Mouse (Mus musculus): ENCODE measurements around the gene Rell1. TPM values are rescaled to one million over a fixed set of nuclear protein-coding genes. Genes with fewer than 3 reads are reported as not detected.
A peak's percentile ranks its signal among the peaks of the same experiment; 100 is the strongest.

Rell1 gene
- polyA plus RNA-seq, 1 experiment from 2014 or later, result 28.1 TPM

GRCm38 (mm10) chr5:63886292-63886691, 82.4 kb downstream of the Rell1 start:
- H3K27me3 ChIP-seq (ENCODE audit: insufficient read depth, low read length), result no peaks in the 10 kb centered on the region
- no peaks in the 10 kb centered on the region for H3K9me3 ChIP-seq (ENCODE audit: low read length)
- WGBS, result 85% methylated on average over 5 of the region's 5 CpGs
- no peak overlapping the region for H3K9ac ChIP-seq (replicated peaks; ENCODE audit: low read length)
- ATAC-seq (ENCODE audit: low FRiP score, low TSS enrichment), result 0 out of 2 replicates have a peak, but pooled peaks have one; percentile 22
- H3K4me2 ChIP-seq (replicated peaks; ENCODE audit: low read depth, low read length), result no peak overlapping the region
- no peak overlapping the region for H3K4me3 ChIP-seq (ENCODE audit: low read length)
- no peak overlapping the region for H3K27ac ChIP-seq (ENCODE audit: low read length)
- H3K36me3 ChIP-seq (ENCODE audit: insufficient read depth, low read length), result peaks cover 4% of the 10 kb centered on the region; the same call in 1 of the 2 replicates
- no peaks in the 10 kb centered on the region for H3K4me1 ChIP-seq (ENCODE audit: insufficient read depth, low read length)

GRCm38 (mm10) chr5:63879026-63879425, 89.7 kb downstream of the Rell1 start:
- no peak overlapping the region for H3K4me2 ChIP-seq (replicated peaks; ENCODE audit: low read depth, low read length)
- no peak overlapping the region for H3K4me3 ChIP-seq (ENCODE audit: low read length)
- H3K9ac ChIP-seq (replicated peaks; ENCODE audit: low read length), result no peak overlapping the region
- no peaks in the 10 kb centered on the region for H3K36me3 ChIP-seq (ENCODE audit: insufficient read depth, low read length)
- no peak for ATAC-seq (ENCODE audit: low FRiP score, low TSS enrichment)
- WGBS, result 79% methylated on average over 10 of the region's 10 CpGs
- no peaks in the 10 kb centered on the region for H3K27me3 ChIP-seq (ENCODE audit: insufficient read depth, low read length)
- H3K27ac ChIP-seq (ENCODE audit: low read length), result no peak overlapping the region
- H3K9me3 ChIP-seq (ENCODE audit: low read length), result no peaks in the 10 kb centered on the region
- H3K4me1 ChIP-seq (ENCODE audit: insufficient read depth, low read length), result peaks cover 26% of the 10 kb centered on the region

- H3K9ac ChIP-seq (replicated peaks; ENCODE audit: low read length), result no peak overlapping the region
- 76% methylated on average over 4 of the region's 4 CpGs for WGBS
- H3K9me3 ChIP-seq (ENCODE audit: low read length), result no peaks in the 10 kb centered on the region
- H3K4me1 ChIP-seq (ENCODE audit: insufficient read depth, low read length), result peaks cover 31% of the 10 kb centered on the region
- H3K4me3 ChIP-seq (ENCODE audit: low read length), result no peak overlapping the region
- no peaks in the 10 kb centered on the region for H3K27me3 ChIP-seq (ENCODE audit: insufficient read depth, low read length)
- no peak overlapping the region for H3K4me2 ChIP-seq (replicated peaks; ENCODE audit: low read depth, low read length)
- H3K36me3 ChIP-seq (ENCODE audit: insufficient read depth, low read length), result no peaks in the 10 kb centered on the region
- peak overlapping the region; percentile 60 for H3K27ac ChIP-seq (ENCODE audit: low read length)
- 0 out of 2 replicates have a peak, but pooled peaks have one; percentile 49 for ATAC-seq (ENCODE audit: low FRiP score, low TSS enrichment)
These were observed 92.6 kb downstream of the Rell1 start for GRCm38 (mm10) chr5:63876081-63876480.

GRCm38 (mm10) chr5:63874880-63875279, 93.8 kb downstream of the Rell1 start:
- H3K4me3 ChIP-seq (ENCODE audit: low read length), result no peak overlapping the region
- 46% methylated on average over 16 of the region's 16 CpGs for WGBS
- no peaks in the 10 kb centered on the region for H3K9me3 ChIP-seq (ENCODE audit: low read length)
- H3K4me1 ChIP-seq (ENCODE audit: insufficient read depth, low read length), result peaks cover 33% of the 10 kb centered on the region
- H3K4me2 ChIP-seq (replicated peaks; ENCODE audit: low read depth, low read length), result no peak overlapping the region
- no peaks in the 10 kb centered on the region for H3K36me3 ChIP-seq (ENCODE audit: insufficient read depth, low read length)
- H3K27me3 ChIP-seq (ENCODE audit: insufficient read depth, low read length), result no peaks in the 10 kb centered on the region
- H3K9ac ChIP-seq (replicated peaks; ENCODE audit: low read length), result no peak overlapping the region
- peak; percentile 75 for ATAC-seq (ENCODE audit: low FRiP score, low TSS enrichment)
- peak overlapping the region; percentile 64 for H3K27ac ChIP-seq (ENCODE audit: low read length)

- Histone ChIP-seq H3K27me3 (ENCODE audit: insufficient read depth, low read length) (no peaks in the 10 kb centered on the region), H3K4me2 (replicated peaks; ENCODE audit: low read depth, low read length) (no peak overlapping the region), H3K4me1 (ENCODE audit: insufficient read depth, low read length) (peaks cover 45% of the 10 kb centered on the region), H3K27ac (ENCODE audit: low read length) (peak overlapping the region; percentile 28), H3K36me3 (ENCODE audit: insufficient read depth, low read length) (no peaks in the 10 kb centered on the region), H3K4me3 (ENCODE audit: low read length) (no peak overlapping the region), H3K9me3 (ENCODE audit: low read length) (no peaks in the 10 kb centered on the region), H3K9ac (replicated peaks; ENCODE audit: low read length) (no peak overlapping the region)
- no peak for ATAC-seq (ENCODE audit: low FRiP score, low TSS enrichment)
- WGBS, result 58% methylated on average over 17 of the region's 17 CpGs
These were observed 96.3 kb downstream of the Rell1 start for GRCm38 (mm10) chr5:63872176-63872932.

- H3K9me3 ChIP-seq (ENCODE audit: low read length), result no peaks in the 10 kb centered on the region
- peak; percentile 91 for ATAC-seq (ENCODE audit: low FRiP score, low TSS enrichment)
- no peak overlapping the region for H3K4me3 ChIP-seq (ENCODE audit: low read length)
- H3K4me1 ChIP-seq (ENCODE audit: insufficient read depth, low read length), result peaks cover 29% of the 10 kb centered on the region
- no peaks in the 10 kb centered on the region for H3K36me3 ChIP-seq (ENCODE audit: insufficient read depth, low read length)
- WGBS, result 28% methylated on average over 3 of the region's 3 CpGs
- H3K9ac ChIP-seq (replicated peaks; ENCODE audit: low read length), result no peak overlapping the region
- no peak overlapping the region for H3K4me2 ChIP-seq (replicated peaks; ENCODE audit: low read depth, low read length)
- peak overlapping the region; percentile 82 for H3K27ac ChIP-seq (ENCODE audit: low read length)
- no peaks in the 10 kb centered on the region for H3K27me3 ChIP-seq (ENCODE audit: insufficient read depth, low read length)
These were observed 101.3 kb downstream of the Rell1 start for GRCm38 (mm10) chr5:63867421-63867820.

- Histone ChIP-seq H3K9me3 (ENCODE audit: low read length) (no peaks in the 10 kb centered on the region), H3K4me2 (replicated peaks; ENCODE audit: low read depth, low read length) (no peak overlapping the region), H3K27ac (ENCODE audit: low read length) (no peak overlapping the region), H3K36me3 (ENCODE audit: insufficient read depth, low read length) (no peaks in the 10 kb centered on the region), H3K9ac (replicated peaks; ENCODE audit: low read length) (no peak overlapping the region), H3K4me3 (ENCODE audit: low read length) (no peak overlapping the region), H3K4me1 (ENCODE audit: insufficient read depth, low read length) (peaks cover under 1% of the 10 kb centered on the region; the same call in 1 of the 2 replicates), H3K27me3 (ENCODE audit: insufficient read depth, low read length) (no peaks in the 10 kb centered on the region)
- 79% methylated on average over 8 of the region's 8 CpGs for WGBS
- ATAC-seq (ENCODE audit: low FRiP score, low TSS enrichment), result no peak
These were observed 109.8 kb downstream of the Rell1 start for GRCm38 (mm10) chr5:63858901-63859300.

Other genes starting within 250 kb of the Rell1 start
- gene 0610040J01Rik, start 156.5 kb downstream of the Rell1 start, polyA plus RNA-seq (2015; fragmentation: Nextera tagmentation; extraction: Ambion mirVana), result 63.1 and 66.3 TPM in 2 replicates
- gene Pgm2, start 124.1 kb upstream of the Rell1 start, polyA plus RNA-seq (2015; fragmentation: Nextera tagmentation; extraction: Ambion mirVana), result 39.9 and 42.9 TPM in 2 replicates
- gene Tbc1d1, start 187.4 kb upstream of the Rell1 start, polyA plus RNA-seq (2015; fragmentation: Nextera tagmentation; extraction: Ambion mirVana), result 39.5 and 40.7 TPM in 2 replicates